ENCODE assay signal across 8 mouse cellular contexts in genomic region chr4:133301802-133302201, GRCm38 (mm10). TPM values are rescaled to one million over a fixed set of nuclear protein-coding genes. Genes with fewer than 3 reads are reported as not detected.
DNase-seq lines count a peak whose midpoint lies in the region; ATAC-seq and TF ChIP-seq lines count a peak whose summit lies in the region.

No protein-coding gene starts in this region.

- H3K4me3 ChIP-seq in forebrain, embryonic 12.5 days (replicated peaks) = no peak overlapping the region
- no peak overlapping the region for H3K4me3 ChIP-seq in liver, embryonic 13.5 days (replicated peaks)

- no peak overlapping the region for H3K27ac ChIP-seq in forebrain, embryonic 12.5 days
- no peak overlapping the region for H3K27ac ChIP-seq in liver, embryonic 13.5 days

- WGBS in forebrain, embryonic 12.5 days = 22% methylated on average over 4 of the region's 4 CpGs
- WGBS in liver, embryonic 13.5 days (ENCODE audit: insufficient replicate concordance) = 23% methylated on average over 4 of the region's 4 CpGs

- no peak overlapping the region for H3K9ac ChIP-seq in forebrain, embryonic 12.5 days
- no peak overlapping the region for H3K9ac ChIP-seq in liver, embryonic 13.5 days

- peak; percentile 25; the same call in 1 of the 2 replicates for ATAC-seq in forebrain, embryonic 12.5 days (ENCODE audit: low FRiP score)
- ATAC-seq in liver, embryonic 13.5 days (ENCODE audit: low read depth) = no peak
- ATAC-seq in granulocyte monocyte progenitor cell, adult 5-6 weeks (replicated peaks; ENCODE audit: poor library complexity, severe bottlenecking) = no peak; the same call in 1 of the 2 replicates

- peaks cover 15% of the 10 kb centered on the region for H3K4me1 ChIP-seq in forebrain, embryonic 12.5 days
- H3K4me1 ChIP-seq in liver, embryonic 13.5 days (replicated peaks) = no peaks in the 10 kb centered on the region

- no peak overlapping the region for H3K4me2 ChIP-seq in forebrain, embryonic 12.5 days
- H3K4me2 ChIP-seq in liver, embryonic 13.5 days = no peak overlapping the region

- no peaks in the 10 kb centered on the region for H3K9me3 ChIP-seq in forebrain, embryonic 12.5 days
- no peaks in the 10 kb centered on the region for H3K9me3 ChIP-seq in liver, embryonic 13.5 days (replicated peaks)

- H3K36me3 ChIP-seq in forebrain, embryonic 12.5 days (replicated peaks) = peaks cover 48% of the 10 kb centered on the region
- peaks cover 30% of the 10 kb centered on the region for H3K36me3 ChIP-seq in liver, embryonic 13.5 days

- peak; percentile 79 for DNase-seq in 3T3-L1 (ENCODE audit: low read depth, low spot score)
- peak; percentile 52 for DNase-seq in CD4-positive helper T cell, adult 2 months (ENCODE audit: low read depth, low spot score)
- DNase-seq in brain, embryonic 14.5 days (ENCODE audit: low read depth) = peak; percentile 73
- peak; percentile 79 for DNase-seq in induced T-regulatory cell, adult 2 months (ENCODE audit: low read depth)
- peak; percentile 47 for DNase-seq in liver, embryonic 13.5 days
- DNase-seq in ovary, postnatal 36 days (ENCODE audit: low spot score) = peak; percentile 71

- no peaks in the 10 kb centered on the region for H3K27me3 ChIP-seq in forebrain, embryonic 12.5 days
- H3K27me3 ChIP-seq in liver, embryonic 13.5 days = no peaks in the 10 kb centered on the region

- TF ChIP-seq POLR2A in brain, embryonic 14.5 days (IDR thresholded peaks at IDR 0.05; ENCODE audit: borderline replicate concordance, extremely low read depth, insufficient read depth, insufficient read length, poor library complexity, severe bottlenecking) = no peak

- peak; percentile 96 for TF ChIP-seq CTCF in brain, embryonic 14.5 days (IDR thresholded peaks at IDR 0.05; ENCODE audit: borderline replicate concordance, extremely low read depth, insufficient read depth, insufficient read length)

RNA-seq across cellular contexts. Expression of gene Tmem222, which starts 24.2 kb away (rescaled TPM):
- 120 and 154 TPM in 2 replicates for polyA plus RNA-seq in brain, embryonic 14.5 days (2012; rRNA removed)
- polyA plus RNA-seq in forebrain, embryonic 12.5 days (2016; fragmentation: Nextera tagmentation; extraction: Ambion mirVana) = 70.9 and 74.3 TPM in 2 replicates
- 38.9 and 41.0 TPM in 2 replicates for polyA plus RNA-seq in liver, embryonic 13.5 days (2015; fragmentation: Nextera tagmentation; extraction: Ambion mirVana)
- 52.0 and 54.1 TPM in 2 replicates for total RNA-seq in granulocyte monocyte progenitor cell, adult 5-6 weeks (2014; fragmentation: Nextera tagmentation)
- total RNA-seq in granulocyte monocyte progenitor cell, adult 5-6 weeks (2017) = 16.0 and 20.0 TPM in 2 replicates

RNA-seq across cellular contexts. Expression of gene Sytl1, which starts 38.9 kb away (rescaled TPM):
- 1.5 and 2.6 TPM in 2 replicates for polyA plus RNA-seq in brain, embryonic 14.5 days (2012; rRNA removed)
- polyA plus RNA-seq in forebrain, embryonic 12.5 days (2016; fragmentation: Nextera tagmentation; extraction: Ambion mirVana) = 0.74 and 0.80 TPM in 2 replicates
- 0.42 and 0.55 TPM in 2 replicates for polyA plus RNA-seq in liver, embryonic 13.5 days (2015; fragmentation: Nextera tagmentation; extraction: Ambion mirVana)
- total RNA-seq in granulocyte monocyte progenitor cell, adult 5-6 weeks (2014; fragmentation: Nextera tagmentation) = 1.8 and 6.1 TPM in 2 replicates
- 2.2 and 2.6 TPM in 2 replicates for total RNA-seq in granulocyte monocyte progenitor cell, adult 5-6 weeks (2017)

RNA-seq across cellular contexts. Expression of gene Wdtc1, which starts 51.5 kb away (rescaled TPM):
- 38.6 and 49.6 TPM in 2 replicates for polyA plus RNA-seq in brain, embryonic 14.5 days (2012; rRNA removed)
- 21.1 and 22.9 TPM in 2 replicates for polyA plus RNA-seq in forebrain, embryonic 12.5 days (2016; fragmentation: Nextera tagmentation; extraction: Ambion mirVana)
- 5.5 and 7.1 TPM in 2 replicates for polyA plus RNA-seq in liver, embryonic 13.5 days (2015; fragmentation: Nextera tagmentation; extraction: Ambion mirVana)
- total RNA-seq in granulocyte monocyte progenitor cell, adult 5-6 weeks (2014; fragmentation: Nextera tagmentation) = 10.2 and 10.7 TPM in 2 replicates
- 7.2 and 9.1 TPM in 2 replicates for total RNA-seq in granulocyte monocyte progenitor cell, adult 5-6 weeks (2017)
